ENCODE assay signal across 13 mouse cellular contexts in genomic region chrX:99065582-99065981, GRCm38 (mm10).
DNase-seq lines count a peak whose midpoint lies in the region.
"Had no signal": no experiment of that assay in that cellular context is flagged by ENCODE, and none has a peak within 500 bp of the region (broad histone marks: within the 10 kb centered on the region; RNA-seq: fewer than 3 reads in every experiment).

No protein-coding gene starts in this region.

- intact Hi-C loops in heart, postnatal 14 days (cut with DNase I) = no loop called here

- peak; percentile 52 for DNase-seq in heart, adult 11 months
- no peak for DNase-seq in heart, postnatal 14 days
- DNase-seq: adrenal gland, adult 2 months; adrenal gland, adult 8-10 months; adrenal gland, postnatal 10 days; adrenal gland, postnatal 14 days; adrenal gland, postnatal 25 days; adrenal gland, postnatal 36 days; B cell, adult 2 months; cerebellum, adult 11 months; cerebellum, adult 11-12 months; cerebellum, adult 18-20 months; cerebellum, adult 2 months had no signal
